Mouse (Mus musculus) neural tube, embryonic 11.5 days (tissue): ENCODE results near the gene Ptpn7. TPM values are rescaled to one million over a fixed set of nuclear protein-coding genes. Genes with fewer than 3 reads are reported as not detected.

Source experiments
- ATAC-seq: fragments of 200-750 bp; cut with Nextera tagmentation; 2 replicates; pipeline ENCODE4 v1.8.0; 2017; ENCODE audit warnings: moderate number of reproducible peaks, mild to moderate bottlenecking, moderate TSS enrichment, moderate library complexity; ENCODE audit not compliant: insufficient read depth, low FRiP score, low TSS enrichment
- DNase-seq: peaks from one replicate; pipeline ENCODE4 v3.0.0-alpha.2; 2015; ENCODE audit warnings: low spot score
- H3K27ac ChIP-seq: fragments of 300-500 bp; sonication (generic); 2 replicates; pipeline ENCODE4 v1.5.1; 2014; ENCODE audit warnings: low read depth, mild to moderate bottlenecking, low read length
- H3K27me3 ChIP-seq: fragments of 300-500 bp; sonication (generic); 2 replicates; pipeline ENCODE4 v1.6.1; 2014; ENCODE audit warnings: mild to moderate bottlenecking, low read length, mixed read lengths; ENCODE audit not compliant: control insufficient read depth, insufficient read depth
- H3K36me3 ChIP-seq: fragments of 300-500 bp; sonication (generic); 2 replicates; pipeline ENCODE4 v1.6.1; 2014; ENCODE audit warnings: mild to moderate bottlenecking, low read length, moderate library complexity, mixed read lengths; ENCODE audit not compliant: control insufficient read depth, insufficient read depth
- H3K4me1 ChIP-seq: fragments of 300-500 bp; sonication (generic); 2 replicates; pipeline ENCODE4 v1.6.1; 2014; ENCODE audit warnings: low read length, mixed read lengths; ENCODE audit not compliant: control insufficient read depth, insufficient read depth
- H3K4me2 ChIP-seq: fragments of 300-500 bp; sonication (generic); 2 replicates; pipeline ENCODE4 v1.6.1; 2014; ENCODE audit warnings: low read depth, mild to moderate bottlenecking, moderate library complexity
- H3K4me3 ChIP-seq: fragments of 300-500 bp; sonication (generic); 2 replicates; pipeline ENCODE4 v1.5.1; 2014; ENCODE audit warnings: low read depth, low read length
- H3K9ac ChIP-seq: fragments of 300-500 bp; sonication (generic); 2 replicates; pipeline ENCODE4 v1.6.1; 2014; ENCODE audit warnings: mild to moderate bottlenecking, low read length
- H3K9me3 ChIP-seq: fragments of 300-500 bp; sonication (generic); 2 replicates; pipeline ENCODE4 v1.6.1; 2016; ENCODE audit warnings: low read length; ENCODE audit not compliant: control insufficient read depth
- WGBS: fragments of 180-500 bp; shearing (Covaris S2); extraction: QIAGEN DNeasy Blood & Tissue Kit; methylation state at CpG from one replicate; pipeline ENCODE4 v1.1.7; 2014; 5-methylcytosine and 5-hydroxymethylcytosine counted together
- polyA plus RNA-seq: library from polyadenylated mRNA; unstranded; fragments of >200 nt; fragmentation: Nextera tagmentation; extraction: Ambion mirVana; gene quantifications from 2 replicates; pipeline ENCODE4 v1.2.1, GENCODE M21; 2014

Ptpn7 gene
- polyA plus RNA-seq, 1 experiment from 2014 or later, result 1.7 TPM

- H3K9me3 ChIP-seq, result no peaks in the 10 kb centered on the region
- no peaks in the 10 kb centered on the region for H3K36me3 ChIP-seq
- H3K9ac ChIP-seq, result peak within 1 kb of the TSS; percentile 92
- DNase-seq (peak; percentile 90), ATAC-seq (peak; percentile 71)
- peak within 1 kb of the TSS; percentile 75 for H3K27ac ChIP-seq
- under 1% methylated on average over 58 of the region's 78 CpGs for WGBS
- H3K4me3 ChIP-seq, result peak within 1 kb of the TSS; percentile 90
- peaks cover 5% of the 10 kb centered on the region; the same call in 1 of the 2 replicates for H3K27me3 ChIP-seq
- peak within 1 kb of the TSS; percentile 92 for H3K4me2 ChIP-seq
- peaks cover 8% of the 10 kb centered on the region for H3K4me1 ChIP-seq
Measured at GRCm38 (mm10) chr1:135146077-135146945, 13.8 kb downstream of the Ptpn7 start, which contains the start of gene Arl8a. TSS of gene Arl8a (plus strand) at chr1:135146824.

- peak overlapping the region; percentile 90 for H3K4me3 ChIP-seq
- H3K4me1 ChIP-seq, result peaks cover 8% of the 10 kb centered on the region
- H3K9ac ChIP-seq, result peak overlapping the region; percentile 92
- H3K27me3 ChIP-seq, result peaks cover 5% of the 10 kb centered on the region; the same call in 1 of the 2 replicates
- no peaks in the 10 kb centered on the region for H3K36me3 ChIP-seq
- peak overlapping the region; percentile 75 for H3K27ac ChIP-seq
- peak overlapping the region; percentile 92 for H3K4me2 ChIP-seq
- DNase-seq, result peak; percentile 71
- 0% methylated on average over 69 of the region's 69 CpGs for WGBS
- peak; percentile 75 for ATAC-seq
- no peaks in the 10 kb centered on the region for H3K9me3 ChIP-seq
Measured at GRCm38 (mm10) chr1:135146946-135147701, 14.6 kb downstream of the Ptpn7 start.

- ATAC-seq, result no peak
- WGBS, result 1% methylated on average over 7 of the region's 7 CpGs
- peaks cover 8% of the 10 kb centered on the region for H3K4me1 ChIP-seq
- H3K27me3 ChIP-seq, result peaks cover 5% of the 10 kb centered on the region; the same call in 1 of the 2 replicates
- H3K9ac ChIP-seq, result peak overlapping the region; percentile 92
- H3K27ac ChIP-seq, result no peak overlapping the region
- H3K36me3 ChIP-seq, result no peaks in the 10 kb centered on the region
- H3K4me3 ChIP-seq, result peak overlapping the region; percentile 90
- no peaks in the 10 kb centered on the region for H3K9me3 ChIP-seq
- peak overlapping the region; percentile 92 for H3K4me2 ChIP-seq
- DNase-seq, result no peak
Measured at GRCm38 (mm10) chr1:135147702-135148058, 15.2 kb downstream of the Ptpn7 start.

DNA sequence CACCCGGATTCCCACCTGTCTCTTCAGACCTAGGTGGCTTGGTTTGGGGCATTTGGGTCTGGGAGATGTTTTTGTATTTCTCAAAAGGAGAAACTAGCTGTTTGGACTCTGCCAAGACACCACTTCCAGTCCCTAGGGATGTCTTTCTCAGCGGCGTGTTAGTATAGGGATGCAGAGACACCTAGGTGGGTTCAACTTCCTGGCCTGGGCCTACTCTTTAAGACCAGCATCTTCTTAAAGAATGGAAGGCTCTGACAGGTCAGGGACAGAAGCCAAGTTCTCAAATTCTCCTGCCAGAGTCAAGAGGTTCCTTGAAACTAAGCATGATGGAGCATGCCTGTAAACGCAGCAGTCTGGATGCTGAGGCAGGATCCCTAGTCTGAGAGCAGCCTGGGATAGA is 16.0 kb downstream of the Ptpn7 start:
- no peaks in the 10 kb centered on the region for H3K9me3 ChIP-seq
- no peak for ATAC-seq
- no peak overlapping the region for H3K27ac ChIP-seq
- H3K4me1 ChIP-seq, result peaks cover 8% of the 10 kb centered on the region
- WGBS, result 82% methylated on average over 4 of the region's 4 CpGs
- no peak for DNase-seq
- H3K36me3 ChIP-seq, result no peaks in the 10 kb centered on the region
- H3K4me3 ChIP-seq, result peak overlapping the region; percentile 90
- H3K4me2 ChIP-seq, result peak overlapping the region; percentile 92
- peaks cover 5% of the 10 kb centered on the region; the same call in 1 of the 2 replicates for H3K27me3 ChIP-seq
- H3K9ac ChIP-seq, result no peak overlapping the region

DNA sequence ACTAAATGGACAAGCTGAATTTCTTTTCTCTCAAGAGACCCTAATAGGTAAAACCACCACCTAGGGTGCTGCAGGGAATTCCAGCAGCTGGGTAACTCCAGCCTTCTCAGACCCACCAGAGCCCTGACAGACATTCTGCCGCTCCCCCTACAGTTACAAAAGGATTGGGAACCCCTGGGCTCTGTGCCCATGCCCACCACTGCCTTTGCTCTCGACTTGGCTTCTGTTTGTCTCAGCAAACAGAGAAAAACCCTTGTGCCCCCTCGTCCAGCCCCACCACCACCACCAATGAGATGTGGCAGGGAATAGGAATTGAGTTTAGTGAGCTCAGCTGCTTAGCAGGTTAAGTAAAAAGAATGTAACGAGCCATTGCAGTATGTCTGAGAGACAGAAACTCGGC is 16.5 kb downstream of the Ptpn7 start:
- H3K9ac ChIP-seq, result no peak overlapping the region

GRCm38 (mm10) chr1:135154011-135154410 is 21.5 kb downstream of the Ptpn7 start:
- Histone ChIP-seq H3K4me3 (no peak overlapping the region), H3K27me3 (no peaks in the 10 kb centered on the region), H3K9ac (peak overlapping the region; percentile 70), H3K4me2 (peak overlapping the region; percentile 43), H3K4me1 (0 out of 2 replicates have a peak, but pooled peaks cover 3% of the 10 kb centered on the region), H3K27ac (peak overlapping the region; percentile 83), H3K9me3 (no peaks in the 10 kb centered on the region), H3K36me3 (peaks cover 3% of the 10 kb centered on the region; the same call in 1 of the 2 replicates)
- ATAC-seq (peak; percentile 39; the same call in 1 of the 2 replicates), DNase-seq (no peak)
- WGBS, result 20% methylated on average over 13 of the region's 13 CpGs

More for the DNA sequence above, 16.5 kb downstream of the Ptpn7 start:
- H3K4me1 ChIP-seq, result peaks cover 8% of the 10 kb centered on the region
- H3K4me2 ChIP-seq, result no peak overlapping the region
- WGBS, result 75% methylated on average over 5 of the region's 5 CpGs
- DNase-seq (no peak), ATAC-seq (no peak)
- no peaks in the 10 kb centered on the region for H3K36me3 ChIP-seq
- H3K27ac ChIP-seq, result no peak overlapping the region
- H3K9me3 ChIP-seq, result no peaks in the 10 kb centered on the region
- H3K27me3 ChIP-seq, result peaks cover 5% of the 10 kb centered on the region; the same call in 1 of the 2 replicates
- no peak overlapping the region for H3K4me3 ChIP-seq

DNA sequence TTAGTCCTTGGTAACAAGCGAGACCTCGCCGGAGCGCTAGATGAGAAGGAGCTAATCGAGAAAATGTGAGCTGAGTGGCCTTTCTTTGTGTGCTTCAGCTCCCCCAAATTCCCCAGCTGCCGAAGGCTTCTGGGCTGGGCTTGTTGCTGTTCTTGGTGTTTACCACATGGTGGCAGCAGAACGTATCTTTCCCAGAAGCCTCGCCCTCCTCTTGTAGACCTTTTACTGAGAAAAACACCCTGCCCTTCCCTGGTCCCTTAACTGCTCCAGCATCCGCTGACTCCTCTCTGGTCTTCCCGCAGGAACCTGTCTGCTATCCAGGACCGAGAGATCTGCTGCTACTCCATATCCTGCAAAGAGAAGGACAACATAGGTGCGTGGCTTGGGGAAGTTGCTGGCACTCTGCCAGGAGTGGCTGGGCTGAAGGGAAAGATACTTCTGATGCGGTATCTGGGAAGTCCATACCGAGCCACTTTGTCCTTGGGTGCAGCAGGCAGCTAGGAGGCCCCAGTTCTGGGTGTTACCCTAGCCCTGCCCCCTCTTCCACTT is 22.0 kb downstream of the Ptpn7 start:
- Histone ChIP-seq H3K4me1 (0 out of 2 replicates have a peak, but pooled peaks cover 3% of the 10 kb centered on the region), H3K27ac (peak overlapping the region; percentile 83), H3K9ac (peak overlapping the region; percentile 70), H3K36me3 (peaks cover 3% of the 10 kb centered on the region; the same call in 1 of the 2 replicates), H3K4me3 (no peak overlapping the region), H3K9me3 (no peaks in the 10 kb centered on the region), H3K4me2 (peak overlapping the region; percentile 43), H3K27me3 (no peaks in the 10 kb centered on the region)
- 4% methylated on average over 14 of the region's 14 CpGs for WGBS
- DNase-seq (peak; percentile 85), ATAC-seq (peak; percentile 46)

DNA sequence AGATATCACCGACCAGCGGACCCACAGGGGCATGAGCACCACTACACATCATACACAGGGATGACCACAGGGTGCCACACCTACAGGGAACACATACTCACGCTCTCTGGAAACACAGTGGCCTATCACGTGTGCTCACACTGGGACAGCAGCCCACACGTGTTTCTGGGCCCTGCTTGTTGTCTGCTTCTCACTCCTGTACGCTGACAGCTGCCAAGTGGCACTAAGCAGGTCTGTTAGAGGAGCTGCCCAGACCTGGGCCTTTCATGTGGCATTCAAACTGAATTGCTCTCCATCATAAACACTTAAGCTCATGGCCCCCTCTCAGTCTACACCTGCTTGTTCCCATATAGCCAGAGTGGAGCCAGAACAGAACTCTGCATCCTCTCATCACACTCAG is 23.8 kb downstream of the Ptpn7 start:
- Histone ChIP-seq H3K27me3 (no peaks in the 10 kb centered on the region), H3K4me2 (no peak overlapping the region), H3K9ac (no peak overlapping the region), H3K9me3 (no peaks in the 10 kb centered on the region), H3K36me3 (peaks cover 3% of the 10 kb centered on the region; the same call in 1 of the 2 replicates), H3K27ac (no peak overlapping the region), H3K4me3 (no peak overlapping the region), H3K4me1 (0 out of 2 replicates have a peak, but pooled peaks cover 3% of the 10 kb centered on the region)
- no peak for DNase-seq
- 92% methylated on average over 6 of the region's 6 CpGs for WGBS
- ATAC-seq, result no peak
